In genomic region chr12:58569056-58569455, GRCm38 (mm10) we compare ENCODE assay signal across 26 mouse cellular contexts.
"Had no signal": no experiment of that assay in that cellular context is flagged by ENCODE, and none has a peak within 500 bp of the region (broad histone marks: within the 10 kb centered on the region; RNA-seq: fewer than 3 reads in every experiment).

No protein-coding gene starts in this region.

- H3K4me1 ChIP-seq: heart, embryonic 12.5 days; hindbrain, embryonic 10.5 days; hindbrain, embryonic 12.5 days; intestine, embryonic 15.5 days; limb, embryonic 13.5 days; limb, embryonic 15.5 days; liver, embryonic 12.5 days had no signal

- H3K36me3 ChIP-seq: heart, embryonic 12.5 days; hindbrain, embryonic 10.5 days; hindbrain, embryonic 12.5 days; intestine, embryonic 15.5 days; limb, embryonic 13.5 days; limb, embryonic 15.5 days; liver, embryonic 12.5 days had no signal

- ATAC-seq: hindbrain, embryonic 16.5 days; inflammation-experienced regulatory T-cells, adult 6 months; intestine, embryonic 15.5 days; intestine, postnatal 0 days; liver, embryonic 12.5 days had no signal

- H3K9me3 ChIP-seq: heart, embryonic 12.5 days; hindbrain, embryonic 10.5 days; hindbrain, embryonic 12.5 days; intestine, embryonic 15.5 days; limb, embryonic 13.5 days; limb, embryonic 15.5 days; liver, embryonic 12.5 days had no signal

- H3K4me3 ChIP-seq: gastrocnemius, adult 2 months; heart, adult 2 months; heart, embryonic 12.5 days; hindbrain, embryonic 10.5 days; hindbrain, embryonic 12.5 days; intestine, embryonic 15.5 days; limb, embryonic 13.5 days; limb, embryonic 15.5 days; liver, embryonic 12.5 days had no signal

- H3K9ac ChIP-seq: heart, embryonic 12.5 days; hindbrain, embryonic 12.5 days; hindbrain, embryonic 14.5 days; intestine, embryonic 15.5 days; limb, embryonic 13.5 days; limb, embryonic 15.5 days; liver, embryonic 12.5 days; liver, embryonic 14.5 days had no signal

- H3K27me3 ChIP-seq: heart, embryonic 12.5 days; hindbrain, embryonic 12.5 days; intestine, embryonic 15.5 days; limb, embryonic 13.5 days; limb, embryonic 15.5 days; liver, embryonic 12.5 days had no signal

- DNase-seq: gastrocnemius, adult 2 months; gastrocnemius, postnatal 10 days; gastrocnemius, postnatal 25 days; heart, adult 2 months; heart, postnatal 10 days; heart, postnatal 4 days; kidney, adult 18-20 months; kidney, adult 8-10 months; kidney, postnatal 14 days; kidney, postnatal 36 days; layer of hippocampus, adult 9-11 months; layer of hippocampus, postnatal 36 days; left cerebral cortex, postnatal 4 days had no signal

- H3K27ac ChIP-seq: gastrocnemius, adult 2 months; heart, adult 2 months; hindbrain, embryonic 10.5 days; hindbrain, embryonic 12.5 days; hindbrain, embryonic 14.5 days; intestine, embryonic 15.5 days; kidney, postnatal 0 days; limb, embryonic 13.5 days; limb, embryonic 15.5 days; liver, embryonic 12.5 days; liver, embryonic 14.5 days had no signal

- H3K4me2 ChIP-seq: heart, embryonic 12.5 days; hindbrain, embryonic 12.5 days; hindbrain, embryonic 14.5 days; intestine, embryonic 15.5 days; limb, embryonic 13.5 days; limb, embryonic 15.5 days; liver, embryonic 12.5 days had no signal
